Comparison of ENCODE assay signal across 8 mouse cellular contexts in the genomic region with DNA sequence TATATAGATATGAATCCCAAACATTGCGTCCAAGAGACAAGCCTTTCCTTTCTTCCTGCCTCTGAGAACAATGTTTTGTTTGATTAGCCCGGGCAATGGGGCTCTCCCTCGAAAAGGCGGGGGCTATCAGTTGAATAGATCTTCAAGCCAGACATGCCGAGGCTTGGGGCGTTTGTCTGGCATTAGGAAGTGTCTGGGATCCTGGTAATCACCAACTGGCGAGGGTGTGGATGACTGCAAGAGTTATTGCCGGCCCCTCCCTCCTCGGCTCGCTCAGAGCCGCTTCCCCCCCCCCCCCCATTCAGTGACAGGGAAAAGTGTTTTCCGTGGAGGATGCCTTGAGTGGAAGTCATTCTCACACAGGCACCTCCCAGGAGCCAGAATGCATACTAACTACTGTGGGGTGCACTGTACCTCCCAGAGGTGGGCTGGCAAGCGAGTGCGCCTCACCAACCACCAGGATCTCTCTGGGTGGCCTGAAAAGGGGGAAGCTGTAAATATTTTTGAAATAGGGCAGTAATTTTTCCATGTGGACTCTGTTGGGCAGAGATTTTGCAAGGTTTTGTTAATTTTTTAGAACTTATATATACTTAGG.
DNase-seq lines count a peak whose midpoint lies in the region; ATAC-seq and TF ChIP-seq lines count a peak whose summit lies in the region.

No protein-coding gene starts in this region.

- H3K79me2 ChIP-seq in C2C12 (ENCODE audit: control insufficient read depth, insufficient read depth) = peaks cover 9% of the 10 kb centered on the region

- H3K79me3 ChIP-seq in C2C12 (ENCODE audit: low read depth) = no peaks in the 10 kb centered on the region

- H3K27ac ChIP-seq in bone marrow macrophage, adult 2 months (ENCODE audit: insufficient read depth, low read depth, low read length) = peak overlapping the region; percentile 61
- peak overlapping the region; percentile 81 for H3K27ac ChIP-seq in heart, embryonic 12.5 days (ENCODE audit: poor library complexity, severe bottlenecking)
- H3K27ac ChIP-seq in limb, embryonic 11.5 days (replicated peaks; ENCODE audit: low read depth, low read length) = peak overlapping the region; percentile 76

- peak overlapping the region; percentile 67 for H3K9ac ChIP-seq in heart, embryonic 12.5 days
- H3K9ac ChIP-seq in limb, embryonic 11.5 days (ENCODE audit: low read length) = no peak overlapping the region

- H3ac ChIP-seq in C2C12 (ENCODE audit: control insufficient read depth, insufficient read length, low read depth) = peak overlapping the region; percentile 67

- peak overlapping the region; percentile 18 for H3K4me3 ChIP-seq in C2C12 (ENCODE audit: insufficient read depth, poor library complexity, severe bottlenecking)
- H3K4me3 ChIP-seq in bone marrow macrophage, adult 2 months (ENCODE audit: insufficient read depth, low read length) = peak overlapping the region; percentile 57
- peak overlapping the region; percentile 49 for H3K4me3 ChIP-seq in heart, embryonic 12.5 days
- peak overlapping the region; percentile 23 for H3K4me3 ChIP-seq in limb, embryonic 11.5 days (ENCODE audit: low read depth, low read length)

- peaks cover 38% of the 10 kb centered on the region for H3K4me1 ChIP-seq in bone marrow macrophage, adult 2 months (ENCODE audit: control insufficient read depth, insufficient read depth, low read length)
- peaks cover 11% of the 10 kb centered on the region; the same call in 1 of the 2 replicates for H3K4me1 ChIP-seq in heart, embryonic 12.5 days (replicated peaks)
- 0 out of 2 replicates have a peak, but pooled peaks cover 4% of the 10 kb centered on the region for H3K4me1 ChIP-seq in limb, embryonic 11.5 days (ENCODE audit: control insufficient read depth, insufficient read depth, low read length)

- TF ChIP-seq CTCF in C2C12 (IDR thresholded peaks at IDR 0.05; ENCODE audit: control insufficient read depth, insufficient read depth, insufficient read length) = no peak
- TF ChIP-seq CTCF in bone marrow macrophage, adult 2 months (IDR thresholded peaks at IDR 0.05; ENCODE audit: low read depth, low read length) = no peak

- no peaks in the 10 kb centered on the region for H3K9me3 ChIP-seq in heart, embryonic 12.5 days (replicated peaks)
- H3K9me3 ChIP-seq in limb, embryonic 11.5 days (ENCODE audit: control insufficient read depth, low read length) = no peaks in the 10 kb centered on the region

- no peak for ATAC-seq in heart, embryonic 12.5 days (ENCODE audit: insufficient number of reproducible peaks, low FRiP score)
- ATAC-seq in limb, embryonic 11.5 days (ENCODE audit: insufficient number of reproducible peaks, low FRiP score, low TSS enrichment, low read depth) = no peak; the same call in 1 of the 2 replicates
- no peak for ATAC-seq in granulocyte monocyte progenitor cell, adult 5-6 weeks (replicated peaks; ENCODE audit: poor library complexity, severe bottlenecking)

- 7% methylated on average over 14 of the region's 14 CpGs for WGBS in heart, embryonic 12.5 days
- WGBS in limb, embryonic 11.5 days = 6% methylated on average over 13 of the region's 14 CpGs

- no peaks in the 10 kb centered on the region for H3K36me3 ChIP-seq in C2C12 (ENCODE audit: control insufficient read depth, insufficient read depth)
- no peaks in the 10 kb centered on the region for H3K36me3 ChIP-seq in heart, embryonic 12.5 days
- no peaks in the 10 kb centered on the region for H3K36me3 ChIP-seq in limb, embryonic 11.5 days (ENCODE audit: control insufficient read depth, insufficient read depth, low read length)

- peak overlapping the region; percentile 88 for H3K4me2 ChIP-seq in heart, embryonic 12.5 days
- H3K4me2 ChIP-seq in limb, embryonic 11.5 days (ENCODE audit: low read depth, severe bottlenecking) = peak overlapping the region; percentile 67

- peak; percentile 59 for DNase-seq in limb, embryonic 11.5 days (ENCODE audit: low spot score)
- DNase-seq in neural tube, embryonic 10.5 days (ENCODE audit: extremely low spot score, low spot score) = peak; percentile 56
- DNase-seq in T-cell, adult 2 months (ENCODE audit: low spot score) = no peak
- DNase-seq in frontal cortex, postnatal 14 days (ENCODE audit: low spot score in 2 of 2) = no peak

- TF ChIP-seq POLR2A in bone marrow macrophage, adult 2 months (IDR thresholded peaks at IDR 0.05; ENCODE audit: borderline replicate concordance, low read depth, low read length) = no peak

- H3K27me3 ChIP-seq in C2C12 (ENCODE audit: control insufficient read depth, insufficient read depth, insufficient read length) = no peaks in the 10 kb centered on the region
- 0 out of 2 replicates have a peak, but pooled peaks cover 6% of the 10 kb centered on the region for H3K27me3 ChIP-seq in heart, embryonic 12.5 days (replicated peaks)
- H3K27me3 ChIP-seq in limb, embryonic 11.5 days (ENCODE audit: control insufficient read depth, insufficient read depth, low read length) = no peaks in the 10 kb centered on the region

TF ChIP-seq in C2C12, 6 proteins besides CTCF, POLR2A, EP300 and RAD21:
- TF ChIP-seq MYOD1 (IDR thresholded peaks at IDR 0.05; ENCODE audit: control insufficient read depth, insufficient read length, low read depth) (no peak), FOSL1 (IDR thresholded peaks at IDR 0.05; ENCODE audit: insufficient read depth, low read length, poor library complexity, severe bottlenecking) (no peak), MYOG (IDR thresholded peaks at IDR 0.05; ENCODE audit: control insufficient read depth, extremely low read depth, insufficient read length) (no peak), CEBPB (IDR thresholded peaks at IDR 0.05; ENCODE audit: low read depth) (no peak), USF1 (IDR thresholded peaks at IDR 0.05; ENCODE audit: low read depth) (no peak), MAX (IDR thresholded peaks at IDR 0.05) (no peak)

Comparison
In these comparisons a context has a peak if more than half of its experiments do, and no peak if none do; other contexts are left out.
1. DNase-seq: peak in limb, embryonic 11.5 days (single experiment) and neural tube, embryonic 10.5 days (single experiment); none in T-cell, adult 2 months (single experiment) and frontal cortex, postnatal 14 days (0 of 2).
2. Peak in every context shown above with its lines, with median percentiles within 50 percentile points of each other: H3K4me3 ChIP-seq and H3K27ac ChIP-seq.